Comparison of ENCODE assay signal across 7 mouse cellular contexts in genomic region chr7:45406157-45407156, GRCm38 (mm10). TPM values are rescaled to one million over a fixed set of nuclear protein-coding genes. Genes with fewer than 3 reads are reported as not detected.
DNase-seq lines count a peak whose midpoint lies in the region; ATAC-seq and TF ChIP-seq lines count a peak whose summit lies in the region.

No protein-coding gene starts in this region.

- no peaks in the 10 kb centered on the region for H3K36me3 ChIP-seq in heart, embryonic 11.5 days (ENCODE audit: control insufficient read depth, insufficient read depth, low read length)
- no peaks in the 10 kb centered on the region for H3K36me3 ChIP-seq in midbrain, embryonic 14.5 days (ENCODE audit: control insufficient read depth, insufficient read depth, low read length)

- H3K27me3 ChIP-seq in heart, embryonic 11.5 days (ENCODE audit: control insufficient read depth, insufficient read depth, low read length), result peaks cover 57% of the 10 kb centered on the region
- H3K27me3 ChIP-seq in midbrain, embryonic 14.5 days (ENCODE audit: control insufficient read depth, insufficient read depth, low read length), result peaks cover 66% of the 10 kb centered on the region

- H3K9me3 ChIP-seq in heart, embryonic 11.5 days (replicated peaks; ENCODE audit: control insufficient read depth, low read length), result no peaks in the 10 kb centered on the region
- H3K9me3 ChIP-seq in midbrain, embryonic 14.5 days (ENCODE audit: control insufficient read depth, low read length), result no peaks in the 10 kb centered on the region

- no peak for TF ChIP-seq POLR2A in bone marrow macrophage, adult 2 months (IDR thresholded peaks at IDR 0.05; ENCODE audit: borderline replicate concordance, low read depth, low read length)

- peak overlapping the region; percentile 77 for H3K4me2 ChIP-seq in heart, embryonic 11.5 days
- peak overlapping the region; percentile 43 for H3K4me2 ChIP-seq in midbrain, embryonic 14.5 days (ENCODE audit: low read length)

- TF ChIP-seq CTCF in bone marrow macrophage, adult 2 months (IDR thresholded peaks at IDR 0.05; ENCODE audit: low read depth, low read length), result no peak

- ATAC-seq in heart, embryonic 11.5 days (replicated peaks; ENCODE audit: insufficient number of reproducible peaks, low FRiP score, low TSS enrichment), result 0 out of 2 replicates have a peak, but pooled peaks have one; percentile 27
- no peak for ATAC-seq in midbrain, embryonic 14.5 days (ENCODE audit: low FRiP score, low TSS enrichment)
- no peak for ATAC-seq in monocyte, adult 5-6 weeks (replicated peaks; ENCODE audit: insufficient number of reproducible peaks, low FRiP score, low TSS enrichment, poor library complexity, severe bottlenecking)

- peak; percentile 48 for DNase-seq in ES-CJ7 (ENCODE audit: low read depth, low spot score)
- DNase-seq in kidney, postnatal 10 days, result peak; percentile 57
- DNase-seq in midbrain, embryonic 14.5 days, result peak; percentile 25
- DNase-seq in cerebellum, postnatal 4 days (ENCODE audit: low spot score in 2 of 2), result no peak

- H3K27ac ChIP-seq in bone marrow macrophage, adult 2 months (ENCODE audit: insufficient read depth, low read depth, low read length), result no peak overlapping the region
- no peak overlapping the region for H3K27ac ChIP-seq in heart, embryonic 11.5 days (ENCODE audit: low read depth, low read length)
- H3K27ac ChIP-seq in midbrain, embryonic 14.5 days (replicated peaks; ENCODE audit: low read depth, low read length), result no peak overlapping the region

- H3K4me3 ChIP-seq in bone marrow macrophage, adult 2 months (ENCODE audit: insufficient read depth, low read length), result peak overlapping the region; percentile 51
- peak overlapping the region; percentile 49 for H3K4me3 ChIP-seq in heart, embryonic 11.5 days (ENCODE audit: low read depth, low read length)
- H3K4me3 ChIP-seq in midbrain, embryonic 14.5 days (replicated peaks; ENCODE audit: low read depth, low read length), result peak overlapping the region; percentile 26

- H3K9ac ChIP-seq in heart, embryonic 11.5 days (ENCODE audit: low read depth, low read length), result peak overlapping the region; percentile 62
- no peak overlapping the region; the same call in 1 of the 2 replicates for H3K9ac ChIP-seq in midbrain, embryonic 14.5 days (replicated peaks; ENCODE audit: low read length)

- 1% methylated on average over 108 of the region's 114 CpGs for WGBS in heart, embryonic 11.5 days (ENCODE audit: insufficient replicate concordance)
- 2% methylated on average over 114 of the region's 114 CpGs for WGBS in midbrain, embryonic 14.5 days

- H3K4me1 ChIP-seq in bone marrow macrophage, adult 2 months (ENCODE audit: control insufficient read depth, insufficient read depth, low read length), result peaks cover 4% of the 10 kb centered on the region; the same call in 1 of the 2 replicates
- peaks cover 9% of the 10 kb centered on the region; the same call in 1 of the 2 replicates for H3K4me1 ChIP-seq in heart, embryonic 11.5 days (ENCODE audit: control insufficient read depth, insufficient read depth, low read length)
- no peaks in the 10 kb centered on the region for H3K4me1 ChIP-seq in midbrain, embryonic 14.5 days (ENCODE audit: control insufficient read depth, insufficient read depth, low read length)

RNA-seq across cellular contexts. Expression of gene Kcna7, which starts 1.0 kb away (rescaled TPM):
- polyA plus RNA-seq in bone marrow macrophage, adult 2 months (2012; ENCODE audit: insufficient read depth, insufficient read length, missing spikeins), result not detected in 2 replicates
- polyA plus RNA-seq in heart, embryonic 11.5 days (2014; fragmentation: Nextera tagmentation; extraction: Ambion mirVana), result 0.37 and 0.45 TPM in 2 replicates
- not detected in 2 replicates for polyA plus RNA-seq in midbrain, embryonic 14.5 days (2014; fragmentation: Nextera tagmentation; extraction: Ambion mirVana)
- not detected in 3 replicates for total RNA-seq in monocyte, adult 5-6 weeks (2017)

RNA-seq across cellular contexts. Expression of gene Ntf5, which starts 7.0 kb away (rescaled TPM):
- polyA plus RNA-seq in bone marrow macrophage, adult 2 months (2012; ENCODE audit: insufficient read depth, insufficient read length, missing spikeins), result not detected in 2 replicates
- 3.2 TPM in 2 replicates for polyA plus RNA-seq in heart, embryonic 11.5 days (2014; fragmentation: Nextera tagmentation; extraction: Ambion mirVana)
- not detected in 2 replicates for polyA plus RNA-seq in midbrain, embryonic 14.5 days (2014; fragmentation: Nextera tagmentation; extraction: Ambion mirVana)
- total RNA-seq in monocyte, adult 5-6 weeks (2017), result not detected in 3 replicates

RNA-seq across cellular contexts. Expression of gene Snrnp70, which starts 10.9 kb away (rescaled TPM):
- polyA plus RNA-seq in bone marrow macrophage, adult 2 months (2012; ENCODE audit: insufficient read depth, insufficient read length, missing spikeins), result 385 and 416 TPM in 2 replicates
- polyA plus RNA-seq in heart, embryonic 11.5 days (2014; fragmentation: Nextera tagmentation; extraction: Ambion mirVana), result 51.6 and 72.0 TPM in 2 replicates
- polyA plus RNA-seq in midbrain, embryonic 14.5 days (2014; fragmentation: Nextera tagmentation; extraction: Ambion mirVana), result 80.6 and 135 TPM in 2 replicates
- total RNA-seq in monocyte, adult 5-6 weeks (2017), result 293 to 444 TPM (median 324 TPM) in 3 replicates

RNA-seq across cellular contexts. Expression of gene Lhb, which starts 14.2 kb away (rescaled TPM):
- not detected in 2 replicates for polyA plus RNA-seq in bone marrow macrophage, adult 2 months (2012; ENCODE audit: insufficient read depth, insufficient read length, missing spikeins)
- 0.33 and 0.46 TPM in 2 replicates for polyA plus RNA-seq in heart, embryonic 11.5 days (2014; fragmentation: Nextera tagmentation; extraction: Ambion mirVana)
- polyA plus RNA-seq in midbrain, embryonic 14.5 days (2014; fragmentation: Nextera tagmentation; extraction: Ambion mirVana), result 0.34 TPM in 1 of 2 replicates, not detected in the other
- total RNA-seq in monocyte, adult 5-6 weeks (2017), result not detected in 3 replicates

RNA-seq across cellular contexts. Expression of gene Gys1, which starts 28.2 kb away (rescaled TPM):
- 12.8 and 14.3 TPM in 2 replicates for polyA plus RNA-seq in bone marrow macrophage, adult 2 months (2012; ENCODE audit: insufficient read depth, insufficient read length, missing spikeins)
- polyA plus RNA-seq in heart, embryonic 11.5 days (2014; fragmentation: Nextera tagmentation; extraction: Ambion mirVana), result 99.1 and 106 TPM in 2 replicates
- 15.5 TPM in 2 replicates for polyA plus RNA-seq in midbrain, embryonic 14.5 days (2014; fragmentation: Nextera tagmentation; extraction: Ambion mirVana)
- total RNA-seq in monocyte, adult 5-6 weeks (2017), result 3.6 to 4.9 TPM (median 3.9 TPM) in 3 replicates

Comparison
In these comparisons a context has a peak if more than half of its experiments do, and no peak if none do; other contexts are left out.
1. DNase-seq: peak in ES-CJ7 (single experiment), kidney, postnatal 10 days (single experiment) and midbrain, embryonic 14.5 days (single experiment); none in cerebellum, postnatal 4 days (0 of 2).
2. Peak in every context shown above with its lines, with median percentiles within 50 percentile points of each other: H3K4me3 ChIP-seq.